Mouse (Mus musculus) small intestine, adult 2 months (tissue): ENCODE measurements at regions not wholly inside any gene's neighbourhood (a gene's known extent, or its start where the extent isn't known, plus 50 kb on each side); places are given as distances from the start of the nearest gene placed in this dataset.

ENCODE experiments used
- CTCF ChIP-seq: fragments of 200-500 bp; IDR thresholded peaks from 2 replicates; pipeline ENCODE4 v1.5.1; 2012; ENCODE audit warnings: low read depth, mild to moderate bottlenecking, control low read depth, inconsistent platforms, low read length, moderate library complexity, mixed read lengths; ENCODE audit not compliant: insufficient replicate concordance, insufficient read length; ENCODE audit errors: extremely low read depth
- POLR2A ChIP-seq: fragments of 200-500 bp; IDR thresholded peaks from 2 replicates; pipeline ENCODE4 v1.6.1; 2012; ENCODE audit warnings: low read depth, mild to moderate bottlenecking, control low read depth, inconsistent platforms, low read length, moderate library complexity

DNA sequence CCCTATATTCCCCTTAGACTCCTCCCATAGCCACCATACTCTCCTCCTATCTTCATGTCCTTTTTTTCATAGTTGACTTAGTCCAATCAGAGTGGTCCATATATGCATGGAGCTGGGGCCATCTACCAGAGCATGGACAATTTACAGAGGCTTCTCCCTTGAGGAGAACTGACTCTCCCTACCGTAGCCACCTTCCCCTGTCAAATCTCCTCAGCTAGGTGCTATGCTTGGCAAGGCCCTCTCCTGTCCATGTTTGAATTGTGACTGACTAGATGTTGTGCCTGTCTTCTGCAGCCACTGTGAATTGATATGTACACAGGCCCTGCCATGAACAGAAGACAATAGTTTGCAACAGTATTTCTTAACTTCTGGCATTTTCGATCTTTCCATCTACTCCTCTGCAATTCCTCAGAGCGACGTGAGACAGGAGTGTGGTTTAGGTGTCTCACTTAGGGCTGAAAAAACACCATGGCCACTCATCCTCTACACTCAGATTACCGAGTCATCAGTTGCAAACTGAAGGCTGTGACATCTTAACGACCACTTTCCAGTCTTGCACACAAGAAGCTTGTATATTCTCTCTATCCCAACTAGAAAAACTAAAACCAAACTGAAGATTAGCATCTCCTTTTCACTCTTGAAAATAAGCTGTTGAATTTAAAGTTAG is 163.1 kb upstream of the Arrdc4 start:
- TF ChIP-seq POLR2A (no peak), CTCF (no peak)
